Mouse (Mus musculus) bone marrow, adult 2 months (tissue): ENCODE data around the gene Six1.

Experiments used
- CTCF ChIP-seq: fragments of 200-500 bp; IDR thresholded peaks from 2 replicates; pipeline ENCODE4 v1.5.1; 2011; ENCODE audit warnings: low read length, control low read depth; ENCODE audit not compliant: control insufficient read depth, insufficient read depth
- POLR2A ChIP-seq: fragments of 200-500 bp; IDR thresholded peaks from 2 replicates; pipeline ENCODE4 v1.6.1; 2011; ENCODE audit warnings: low read depth, mild to moderate bottlenecking, control low read depth, low read length, borderline replicate concordance; ENCODE audit not compliant: control insufficient read depth

GRCm38 (mm10) chr12:73041256-73041630 is 12.4 kb downstream of the Six1 start:
- no peak for TF ChIP-seq CTCF
- no peak for TF ChIP-seq POLR2A
